Mouse (Mus musculus) MEL (cell line): ENCODE data around the gene Ints4.

Experiments used
- BHLHE40 ChIP-seq: IDR thresholded peaks from 2 replicates; pipeline ENCODE4 v1.6.1; 2012; ENCODE audit warnings: low read depth, mild to moderate bottlenecking, inconsistent platforms, low read length, improper control_type of control experiment, borderline replicate concordance
- CTCF ChIP-seq, 3 experiments: IDR thresholded peaks in 2 of 3; conservative IDR thresholded peaks in 1 of 3; 2 replicates each; pipeline ENCODE4 v1.5.1; 2011 to 2012; ENCODE audit warnings: low read length in 3 of 3, low read depth in 2 of 3, mild to moderate bottlenecking in 2 of 3, improper control_type of control experiment in 1 of 3, inconsistent platforms in 1 of 3, mixed read lengths in 1 of 3, moderate library complexity in 1 of 3; ENCODE audit not compliant: control insufficient read depth in 1 of 3, insufficient read depth in 1 of 3, poor library complexity in 1 of 3, severe bottlenecking in 1 of 3
- E2F4 ChIP-seq: IDR thresholded peaks from 2 replicates; pipeline ENCODE4 v1.6.1; 2011; ENCODE audit warnings: low read depth, low read length, improper control_type of control experiment, borderline replicate concordance
- ELF1 ChIP-seq: IDR thresholded peaks from 2 replicates; pipeline ENCODE4 v1.6.1; 2014; ENCODE audit warnings: low read depth, mild to moderate bottlenecking, inconsistent platforms, low read length, improper control_type of control experiment, moderate library complexity
- EP300 ChIP-seq, 2 experiments: IDR thresholded peaks; 2 replicates each; pipeline ENCODE4 v1.6.1; 2011; ENCODE audit warnings: improper control_type of control experiment in 2 of 2, low read length in 2 of 2, low read depth in 1 of 2, mild to moderate bottlenecking in 1 of 2
- GABPA ChIP-seq: IDR thresholded peaks from 2 replicates; pipeline ENCODE4 v1.6.1; 2012; ENCODE audit warnings: low read depth, mild to moderate bottlenecking, inconsistent platforms, low read length, improper control_type of control experiment, moderate library complexity
- POLR2A ChIP-seq, 2 experiments: IDR thresholded peaks; 2 replicates each; pipeline ENCODE4 v1.6.1; 2011 to 2012; ENCODE audit warnings: low read length in 2 of 2, mild to moderate bottlenecking in 2 of 2, control low read depth in 1 of 2, improper control_type of control experiment in 1 of 2, low read depth in 1 of 2, moderate library complexity in 1 of 2; ENCODE audit not compliant: control insufficient read depth in 1 of 2, insufficient read depth in 1 of 2, poor library complexity in 1 of 2
- SMC3 ChIP-seq: IDR thresholded peaks from 2 replicates; pipeline ENCODE4 v1.6.1; 2011; ENCODE audit warnings: low read depth, low read length, improper control_type of control experiment

DNA sequence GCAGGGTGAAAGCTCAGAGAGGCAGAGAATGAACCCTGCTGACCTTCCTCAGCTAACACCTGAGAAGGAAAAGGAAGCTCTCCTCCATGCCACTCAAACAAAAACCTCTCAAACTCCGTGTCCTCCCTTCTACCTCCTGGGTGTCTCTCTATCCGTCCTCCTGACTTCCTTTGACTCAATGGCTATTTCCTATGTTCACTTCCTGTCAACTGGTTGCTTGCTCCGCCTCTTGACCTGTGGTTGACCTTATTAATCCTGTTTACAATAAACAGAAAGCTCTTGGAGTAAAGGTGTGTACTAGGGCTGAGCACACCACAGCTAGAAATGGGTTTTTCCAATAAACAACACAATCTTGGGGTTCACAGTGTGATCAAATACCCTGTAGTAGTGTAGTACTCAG is 10.4 kb downstream of the Ints4 start:
- TF ChIP-seq SMC3 (no peak), EP300 (IDR thresholded peaks at IDR 0.05; ENCODE audit: low read depth in 1 of 2, low read length in 2 of 2) (no peak), ELF1 (no peak), CTCF (IDR thresholded peaks at IDR 0.05 in 2 of 3, conservative IDR thresholded peaks at IDR 0.05 in 1 of 3; ENCODE audit: control insufficient read depth in 1 of 3, insufficient read depth in 1 of 3, low read depth in 2 of 3, low read length in 3 of 3, poor library complexity in 1 of 3, severe bottlenecking in 1 of 3) (no peak), E2F4 (no peak), BHLHE40 (no peak), GABPA (no peak), POLR2A (IDR thresholded peaks at IDR 0.05; ENCODE audit: control insufficient read depth in 1 of 2, insufficient read depth in 1 of 2, low read depth in 1 of 2, low read length in 2 of 2, poor library complexity in 1 of 2) (no peak)
